Mouse (Mus musculus) megakaryocyte, embryonic 14.5 days (primary cell): Measurements from ENCODE around the gene Sptlc2.

ENCODE experiments used
- FLI1 ChIP-seq: IDR thresholded peaks from 2 replicates; pipeline ENCODE4 v1.6.1; 2012; ENCODE audit warnings: low read length, inconsistent platforms, mixed read lengths
- GATA1 ChIP-seq: IDR thresholded peaks from 3 replicates; pipeline ENCODE4 v1.6.1; 2012; ENCODE audit warnings: mixed read lengths, low read length, inconsistent platforms, borderline replicate concordance

DNA sequence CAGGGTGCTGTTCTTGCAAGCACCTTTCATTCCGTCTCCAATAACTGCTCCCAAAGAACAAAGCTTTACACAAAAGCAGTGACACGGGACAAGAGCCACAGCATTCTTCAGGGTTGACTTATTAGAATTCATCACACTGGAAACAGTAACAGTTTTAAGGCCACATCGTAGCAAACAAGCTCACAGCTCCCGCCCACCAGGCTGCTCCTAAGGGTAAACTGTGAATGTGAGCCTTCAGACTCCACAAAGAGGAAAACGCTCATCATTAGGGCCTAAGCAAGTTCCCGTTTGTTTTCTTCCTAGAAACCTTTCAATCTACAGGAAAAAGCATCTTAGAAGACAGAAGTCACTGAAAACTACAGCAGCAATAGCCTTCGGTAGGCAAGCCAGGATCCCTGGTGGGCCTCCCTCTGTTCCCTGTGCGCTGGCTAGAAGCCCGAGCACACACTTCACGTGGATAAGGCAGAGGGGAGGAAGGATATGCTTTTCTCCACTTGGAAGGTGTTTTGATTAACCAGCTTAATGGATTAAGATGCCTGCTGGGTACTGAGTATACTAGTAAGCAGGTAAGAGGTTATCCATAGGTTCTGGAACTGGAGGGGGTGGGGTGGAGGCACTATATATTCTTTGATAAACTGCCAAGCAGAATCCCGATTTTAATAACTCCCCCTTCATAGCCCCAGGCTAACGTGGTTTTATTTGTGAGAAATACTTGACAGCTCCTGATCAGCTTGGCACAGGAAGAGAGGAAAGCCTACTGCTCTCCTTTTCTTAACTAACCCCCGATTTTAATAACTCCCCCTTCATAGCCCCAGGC is 82.2 kb downstream of the Sptlc2 start:
- TF ChIP-seq FLI1 = no peak
- no peak for TF ChIP-seq GATA1
